Mouse (Mus musculus) heart, embryonic 16.5 days (tissue): ENCODE measurements around the gene Ophn1. TPM values are rescaled to one million over a fixed set of nuclear protein-coding genes. Genes with fewer than 3 reads are reported as not detected.

Experiments used
- ATAC-seq: fragments of 200-750 bp; cut with Nextera tagmentation; replicated peaks from 2 replicates; pipeline ENCODE4 v1.8.0; 2017; ENCODE audit warnings: moderate number of reproducible peaks; ENCODE audit not compliant: insufficient read depth, low FRiP score; ENCODE audit errors: extremely low read depth
- H3K27ac ChIP-seq: fragments of 300-500 bp; sonication (generic); 2 replicates; pipeline ENCODE4 v1.5.1; 2014; ENCODE audit warnings: mild to moderate bottlenecking, low read length, control low read depth, moderate library complexity
- H3K27me3 ChIP-seq: fragments of 300-500 bp; sonication (generic); 2 replicates; pipeline ENCODE4 v1.6.1; 2014; ENCODE audit warnings: low read length, mixed read lengths; ENCODE audit not compliant: control insufficient read depth, insufficient read depth
- H3K36me3 ChIP-seq: fragments of 300-500 bp; sonication (generic); 2 replicates; pipeline ENCODE4 v1.6.1; 2014; ENCODE audit not compliant: control insufficient read depth, insufficient read depth
- H3K4me1 ChIP-seq: fragments of 300-500 bp; sonication (generic); 2 replicates; pipeline ENCODE4 v1.6.1; 2014; ENCODE audit warnings: low read length, mixed read lengths; ENCODE audit not compliant: control insufficient read depth, insufficient read depth
- H3K4me2 ChIP-seq: fragments of 300-500 bp; sonication (generic); 2 replicates; pipeline ENCODE4 v1.6.1; 2014; ENCODE audit warnings: low read depth, mild to moderate bottlenecking, control low read depth, low read length
- H3K4me3 ChIP-seq: fragments of 300-500 bp; sonication (generic); 2 replicates; pipeline ENCODE4 v1.5.1; 2014; ENCODE audit warnings: mild to moderate bottlenecking, control low read depth, low read length
- H3K9ac ChIP-seq: fragments of 300-500 bp; sonication (generic); 2 replicates; pipeline ENCODE4 v1.6.1; 2014; ENCODE audit warnings: low read length, control low read depth
- H3K9me3 ChIP-seq: fragments of 300-500 bp; sonication (generic); replicated peaks from 2 replicates; pipeline ENCODE4 v1.6.1; 2016; ENCODE audit warnings: low read length; ENCODE audit not compliant: control insufficient read depth
- WGBS: fragments of 180-500 bp; shearing (Covaris S2); extraction: QIAGEN DNeasy Blood & Tissue Kit; methylation state at CpG from one replicate; pipeline ENCODE4 v1.1.7; 2014; 5-methylcytosine and 5-hydroxymethylcytosine counted together
- polyA plus RNA-seq: library from polyadenylated mRNA; unstranded; fragments of >200 nt; fragmentation: Nextera tagmentation; extraction: Ambion mirVana; gene quantifications from 2 replicates; pipeline ENCODE4 v1.2.1, GENCODE M21; 2015

Gene Ophn1
- polyA plus RNA-seq, 1 experiment from 2014 or later, result 7.0 TPM

GRCm38 (mm10) chrX:98860167-98860566 is 30.7 kb downstream of the Ophn1 start:
- ATAC-seq, result no peak
- Histone ChIP-seq H3K9me3 (no peaks in the 10 kb centered on the region), H3K27ac (no peak overlapping the region), H3K36me3 (no peaks in the 10 kb centered on the region), H3K4me2 (no peak overlapping the region), H3K27me3 (no peaks in the 10 kb centered on the region), H3K9ac (no peak overlapping the region), H3K4me1 (no peaks in the 10 kb centered on the region), H3K4me3 (no peak overlapping the region)
- 55% methylated on average over 5 of the region's 5 CpGs for WGBS

GRCm38 (mm10) chrX:98856046-98856445 is 34.8 kb downstream of the Ophn1 start:
- H3K4me2 ChIP-seq, result no peak overlapping the region
- no peaks in the 10 kb centered on the region for H3K4me1 ChIP-seq
- H3K9ac ChIP-seq, result no peak overlapping the region
- no peak overlapping the region for H3K27ac ChIP-seq
- H3K27me3 ChIP-seq, result no peaks in the 10 kb centered on the region
- no peak overlapping the region for H3K4me3 ChIP-seq
- ATAC-seq, result no peak
- 68% methylated on average over 2 of the region's 2 CpGs for WGBS
- H3K36me3 ChIP-seq, result no peaks in the 10 kb centered on the region
- H3K9me3 ChIP-seq, result no peaks in the 10 kb centered on the region

GRCm38 (mm10) chrX:98850869-98851268 is 40.0 kb downstream of the Ophn1 start:
- 79% methylated on average over 6 of the region's 6 CpGs for WGBS
- no peak for ATAC-seq

GRCm38 (mm10) chrX:98841606-98842005 is 49.2 kb downstream of the Ophn1 start:
- no peaks in the 10 kb centered on the region for H3K9me3 ChIP-seq
- no peak for ATAC-seq
- H3K4me2 ChIP-seq, result no peak overlapping the region
- H3K27ac ChIP-seq, result no peak overlapping the region
- no peak overlapping the region for H3K9ac ChIP-seq
- H3K4me3 ChIP-seq, result no peak overlapping the region
- WGBS, result 64% methylated on average over 2 of the region's 2 CpGs
- H3K4me1 ChIP-seq, result no peaks in the 10 kb centered on the region
- H3K36me3 ChIP-seq, result no peaks in the 10 kb centered on the region
- no peaks in the 10 kb centered on the region for H3K27me3 ChIP-seq

More at GRCm38 (mm10) chrX:98850869-98851268, 40.0 kb downstream of the Ophn1 start:
- no peak overlapping the region for H3K9ac ChIP-seq
- H3K9me3 ChIP-seq, result no peaks in the 10 kb centered on the region
- no peaks in the 10 kb centered on the region for H3K27me3 ChIP-seq
- H3K4me1 ChIP-seq, result no peaks in the 10 kb centered on the region
- no peaks in the 10 kb centered on the region for H3K36me3 ChIP-seq
- H3K4me2 ChIP-seq, result no peak overlapping the region
- no peak overlapping the region for H3K4me3 ChIP-seq
- no peak overlapping the region for H3K27ac ChIP-seq

- Histone ChIP-seq H3K36me3 (no peaks in the 10 kb centered on the region), H3K9ac (no peak overlapping the region), H3K9me3 (no peaks in the 10 kb centered on the region), H3K4me3 (no peak overlapping the region), H3K27me3 (no peaks in the 10 kb centered on the region), H3K4me1 (no peaks in the 10 kb centered on the region), H3K27ac (no peak overlapping the region), H3K4me2 (no peak overlapping the region)
- WGBS, result 91% methylated on average over 1 of the region's 1 CpGs
- ATAC-seq, result no peak
Observed at GRCm38 (mm10) chrX:98835989-98836388, 54.8 kb downstream of the Ophn1 start.

GRCm38 (mm10) chrX:98803813-98804212 is 87.0 kb downstream of the Ophn1 start:
- no peaks in the 10 kb centered on the region for H3K4me1 ChIP-seq
- no peaks in the 10 kb centered on the region for H3K27me3 ChIP-seq
- no peaks in the 10 kb centered on the region for H3K36me3 ChIP-seq
- H3K9ac ChIP-seq, result no peak overlapping the region
- no peak overlapping the region for H3K4me3 ChIP-seq
- no peaks in the 10 kb centered on the region for H3K9me3 ChIP-seq
- ATAC-seq, result no peak
- no peak overlapping the region for H3K4me2 ChIP-seq
- no peak overlapping the region for H3K27ac ChIP-seq

- 68% methylated on average over 4 of the region's 4 CpGs for WGBS
- ATAC-seq, result no peak
- H3K4me3 ChIP-seq, result no peak overlapping the region
- no peak overlapping the region for H3K27ac ChIP-seq
- no peak overlapping the region for H3K9ac ChIP-seq
- H3K4me1 ChIP-seq, result no peaks in the 10 kb centered on the region
- no peaks in the 10 kb centered on the region for H3K9me3 ChIP-seq
- no peak overlapping the region for H3K4me2 ChIP-seq
- no peaks in the 10 kb centered on the region for H3K27me3 ChIP-seq
- no peaks in the 10 kb centered on the region for H3K36me3 ChIP-seq
Observed at GRCm38 (mm10) chrX:98774247-98774950, 116.4 kb downstream of the Ophn1 start.

- 70% methylated on average over 2 of the region's 2 CpGs for WGBS
- H3K9ac ChIP-seq, result no peak overlapping the region
- no peak overlapping the region for H3K4me3 ChIP-seq
- ATAC-seq, result no peak
- no peaks in the 10 kb centered on the region for H3K36me3 ChIP-seq
- no peaks in the 10 kb centered on the region for H3K27me3 ChIP-seq
- no peaks in the 10 kb centered on the region for H3K4me1 ChIP-seq
- no peak overlapping the region for H3K4me2 ChIP-seq
- no peaks in the 10 kb centered on the region for H3K9me3 ChIP-seq
- no peak overlapping the region for H3K27ac ChIP-seq
Observed at GRCm38 (mm10) chrX:98755089-98755488, 135.7 kb downstream of the Ophn1 start.

- Histone ChIP-seq H3K9me3 (no peaks in the 10 kb centered on the region), H3K36me3 (no peaks in the 10 kb centered on the region), H3K4me2 (no peak overlapping the region), H3K9ac (no peak overlapping the region), H3K27ac (no peak overlapping the region), H3K4me3 (no peak overlapping the region), H3K27me3 (no peaks in the 10 kb centered on the region), H3K4me1 (no peaks in the 10 kb centered on the region)
- 67% methylated on average over 1 of the region's 1 CpGs for WGBS
- ATAC-seq, result no peak
Observed at GRCm38 (mm10) chrX:98751279-98751817, 139.5 kb downstream of the Ophn1 start.
